Mouse (Mus musculus): ENCODE measurements around the gene Snrnp25.
"Not testable (repeated sequence)": the region's sequence is repeated elsewhere in the genome, so short reads cannot be mapped to it uniquely, and the experiment has no call there.

Gene Snrnp25

DNA sequence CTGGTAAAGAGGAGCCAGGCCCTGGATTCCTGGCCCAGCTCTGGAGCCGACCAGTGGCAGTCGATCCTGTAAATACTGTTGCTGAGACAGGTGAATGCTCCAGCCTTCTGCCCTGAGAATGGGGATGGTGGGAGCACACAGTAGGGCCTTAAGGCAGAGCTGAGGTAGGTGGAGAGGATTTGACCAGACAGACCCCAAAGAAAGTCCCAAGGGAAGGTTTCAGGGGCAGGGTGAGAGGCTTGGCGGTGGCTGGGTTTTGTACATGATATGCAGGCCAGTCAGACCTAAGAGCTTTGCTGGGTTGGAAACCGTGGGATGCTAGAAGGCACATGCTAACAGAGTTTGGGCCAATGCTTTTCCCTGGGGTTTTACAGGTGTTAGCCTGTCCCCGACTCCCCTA lies 10.6 kb upstream of the Snrnp25 start:
- no peak for DNase-seq (ENCODE audit: low spot score in 2 of 2)

GRCm38 (mm10) chr11:32195867-32196540 lies 9.2 kb upstream of the Snrnp25 start:
- no peak for DNase-seq (ENCODE audit: low spot score in 2 of 2)

GRCm38 (mm10) chr11:32196727-32197126 lies 8.5 kb upstream of the Snrnp25 start:
- DNase-seq (ENCODE audit: low spot score in 2 of 2), result no peak

- no peak for DNase-seq (ENCODE audit: low spot score in 2 of 2)
Observed at GRCm38 (mm10) chr11:32197766-32198165, 7.4 kb upstream of the Snrnp25 start.

- no peak for DNase-seq (ENCODE audit: low spot score in 2 of 2)
Observed at GRCm38 (mm10) chr11:32198256-32198955, 6.8 kb upstream of the Snrnp25 start.

DNA sequence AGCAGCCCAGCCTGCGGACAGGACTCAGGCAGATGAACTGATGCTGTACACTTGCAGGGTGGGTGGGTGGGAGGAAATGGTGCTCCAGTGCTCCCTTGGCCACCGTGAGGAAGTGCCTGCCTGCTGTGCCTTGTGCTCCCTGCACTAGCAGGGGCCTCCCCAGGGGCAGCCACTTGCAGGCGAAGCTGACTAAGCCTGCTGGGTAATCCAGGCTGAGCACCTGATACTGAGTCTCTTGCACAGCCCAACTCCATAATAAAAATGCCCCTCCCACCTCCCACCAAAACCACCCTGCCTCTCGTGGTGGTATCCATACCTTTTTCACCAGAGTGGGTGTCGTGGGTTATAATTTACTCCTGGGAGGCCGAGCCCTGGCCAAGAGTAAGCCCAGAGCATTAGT lies 6.0 kb upstream of the Snrnp25 start:
- DNase-seq (ENCODE audit: low spot score in 2 of 2), result no peak

DNA sequence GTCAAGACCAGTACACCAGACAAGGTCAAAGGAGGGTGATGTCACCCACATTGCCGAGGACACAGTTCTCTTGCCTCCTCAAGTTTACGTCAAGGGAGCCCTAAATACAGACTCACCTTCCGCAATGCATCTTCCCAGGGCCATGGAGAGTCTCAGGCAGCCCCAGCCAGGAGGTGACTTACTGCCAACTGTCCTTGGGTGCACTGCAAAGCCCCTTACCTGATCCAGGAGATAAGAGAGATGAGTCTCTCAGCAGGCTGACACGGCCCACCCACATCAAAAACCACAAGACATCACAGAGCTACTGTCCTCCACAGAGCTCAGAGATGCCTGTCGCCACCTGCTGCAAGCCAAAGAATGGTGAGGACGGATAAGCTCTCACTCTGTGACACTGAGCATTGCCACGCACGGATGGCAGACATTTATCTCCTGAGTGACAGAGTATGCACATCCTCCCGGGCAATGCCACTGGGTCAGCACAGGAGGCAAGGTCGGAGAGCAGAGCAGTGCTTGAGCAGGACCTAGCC lies 5.1 kb upstream of the Snrnp25 start, which contains the start of gene Il9r:
Gene Il9r, minus strand, starts transcription at position 205 of the 527 bp plus-strand sequence.
- DNase-seq (ENCODE audit: low spot score in 2 of 2), result no peak

DNA sequence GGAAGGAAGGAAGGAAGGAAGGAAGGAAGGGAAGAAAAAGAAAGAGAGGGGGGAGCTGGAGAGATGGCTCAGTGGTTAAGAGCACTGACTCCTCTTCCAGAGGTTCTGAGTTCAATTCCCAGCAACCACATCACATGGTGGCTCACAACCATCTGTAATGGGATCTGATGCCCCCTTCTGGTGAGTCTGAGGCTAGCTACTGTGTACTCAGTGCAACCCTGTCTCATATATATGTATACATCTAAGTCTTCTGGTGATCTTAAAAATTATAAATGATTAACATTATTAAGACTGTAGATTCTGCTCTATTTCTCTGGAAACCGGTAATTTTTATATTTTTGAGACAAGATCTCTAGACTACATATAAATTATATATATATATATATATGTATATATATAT lies 4.2 kb upstream of the Snrnp25 start:
- DNase-seq (ENCODE audit: low spot score in 2 of 2), result not testable (repeated sequence)

GRCm38 (mm10) chr11:32201922-32202685 lies 3.1 kb upstream of the Snrnp25 start:
- DNase-seq (ENCODE audit: low spot score in 2 of 2), result no peak

- no peak for DNase-seq (ENCODE audit: low spot score in 2 of 2)
Observed at GRCm38 (mm10) chr11:32210623-32211022, 5.4 kb downstream of the Snrnp25 start.

GRCm38 (mm10) chr11:32215372-32216162 lies 10.4 kb downstream of the Snrnp25 start:
- DNase-seq (ENCODE audit: low spot score in 2 of 2), result no peak

- DNase-seq (ENCODE audit: low spot score in 2 of 2), result peak; percentile 53 to 75
Observed at GRCm38 (mm10) chr11:32216851-32217250, 11.6 kb downstream of the Snrnp25 start.

GRCm38 (mm10) chr11:32218501-32219050 lies 13.4 kb downstream of the Snrnp25 start:
- DNase-seq (ENCODE audit: low spot score in 2 of 2), result no peak

GRCm38 (mm10) chr11:32219287-32219686 lies 14.1 kb downstream of the Snrnp25 start:
- no peak for DNase-seq (ENCODE audit: low spot score in 2 of 2)

DNA sequence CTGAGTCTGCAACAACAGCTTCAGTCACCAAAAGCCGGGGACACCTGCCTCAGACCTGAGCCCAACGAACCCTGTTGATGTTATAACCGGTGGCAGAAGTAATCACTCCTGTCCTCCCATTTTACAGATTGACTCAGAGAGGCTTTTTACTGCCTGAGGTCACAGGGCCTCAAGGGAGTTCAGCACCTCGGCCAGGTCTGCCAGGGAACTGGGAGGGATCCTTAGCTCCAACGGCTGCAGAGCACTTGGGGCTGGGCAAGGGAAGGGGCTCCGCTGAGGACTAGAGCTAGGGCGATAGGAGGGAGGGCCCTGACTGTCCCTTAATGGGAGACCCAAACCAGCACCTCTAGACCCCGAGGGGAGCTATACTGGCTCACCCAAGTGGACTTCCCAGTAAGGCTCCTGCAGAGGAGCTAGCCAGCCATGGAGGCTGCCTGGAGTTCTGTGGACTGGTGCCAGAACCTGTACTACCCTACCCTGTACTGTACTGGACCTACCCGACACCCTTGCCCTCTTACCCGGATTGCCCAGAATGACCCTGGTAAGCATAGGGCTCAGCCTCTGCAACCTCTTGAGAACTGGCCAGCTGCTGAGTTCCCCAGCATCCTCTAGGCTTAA lies 15.5 kb downstream of the Snrnp25 start:
- no peak for DNase-seq (ENCODE audit: low spot score in 2 of 2)

GRCm38 (mm10) chr11:32221225-32221950 lies 16.2 kb downstream of the Snrnp25 start:
- no peak for DNase-seq (ENCODE audit: low spot score in 2 of 2)

GRCm38 (mm10) chr11:32221951-32222409 lies 16.8 kb downstream of the Snrnp25 start, which contains the start of gene Rhbdf1:
TSS of gene Rhbdf1 (minus strand) at chr11:32222300.
- no peak for DNase-seq (ENCODE audit: low spot score in 2 of 2)

- no peak for DNase-seq (ENCODE audit: low spot score in 2 of 2)
Observed at GRCm38 (mm10) chr11:32222570-32223194, 17.5 kb downstream of the Snrnp25 start.

DNA sequence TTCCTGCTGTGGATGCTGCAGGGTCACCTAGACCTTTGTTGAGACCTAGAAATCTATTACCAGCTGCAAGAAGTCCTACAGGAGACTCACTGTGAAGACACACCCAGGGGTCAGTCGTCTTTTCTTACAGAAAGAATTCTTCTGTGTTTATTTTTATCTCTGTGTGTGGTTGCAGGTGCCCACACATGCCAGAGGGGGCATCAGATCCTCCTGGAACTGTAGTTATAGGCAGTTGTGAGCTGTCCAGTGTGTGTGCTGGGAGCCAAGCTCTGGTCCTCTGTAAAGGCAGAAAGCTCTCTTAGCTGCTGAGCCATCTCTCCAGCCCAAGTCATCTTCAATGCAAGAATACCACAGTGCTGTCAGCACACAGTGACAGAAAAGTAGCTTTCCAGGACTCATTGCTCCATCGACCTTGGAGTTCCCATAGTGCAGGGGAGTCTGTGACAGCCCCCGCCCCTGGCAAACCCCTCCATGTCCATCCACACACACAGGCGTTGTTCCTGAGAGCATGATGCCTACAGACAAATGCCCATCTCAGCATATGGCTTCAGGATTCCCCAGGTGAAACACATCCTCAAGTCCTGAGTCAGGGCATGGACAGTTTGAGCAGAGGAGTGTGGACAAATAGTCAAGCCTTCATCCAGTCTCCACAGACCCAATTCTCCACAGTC lies 18.2 kb downstream of the Snrnp25 start:
- DNase-seq (ENCODE audit: low spot score in 2 of 2), result no peak
